Mouse (Mus musculus): ENCODE results near the gene 4930523C07Rik.

Gene 4930523C07Rik

DNA sequence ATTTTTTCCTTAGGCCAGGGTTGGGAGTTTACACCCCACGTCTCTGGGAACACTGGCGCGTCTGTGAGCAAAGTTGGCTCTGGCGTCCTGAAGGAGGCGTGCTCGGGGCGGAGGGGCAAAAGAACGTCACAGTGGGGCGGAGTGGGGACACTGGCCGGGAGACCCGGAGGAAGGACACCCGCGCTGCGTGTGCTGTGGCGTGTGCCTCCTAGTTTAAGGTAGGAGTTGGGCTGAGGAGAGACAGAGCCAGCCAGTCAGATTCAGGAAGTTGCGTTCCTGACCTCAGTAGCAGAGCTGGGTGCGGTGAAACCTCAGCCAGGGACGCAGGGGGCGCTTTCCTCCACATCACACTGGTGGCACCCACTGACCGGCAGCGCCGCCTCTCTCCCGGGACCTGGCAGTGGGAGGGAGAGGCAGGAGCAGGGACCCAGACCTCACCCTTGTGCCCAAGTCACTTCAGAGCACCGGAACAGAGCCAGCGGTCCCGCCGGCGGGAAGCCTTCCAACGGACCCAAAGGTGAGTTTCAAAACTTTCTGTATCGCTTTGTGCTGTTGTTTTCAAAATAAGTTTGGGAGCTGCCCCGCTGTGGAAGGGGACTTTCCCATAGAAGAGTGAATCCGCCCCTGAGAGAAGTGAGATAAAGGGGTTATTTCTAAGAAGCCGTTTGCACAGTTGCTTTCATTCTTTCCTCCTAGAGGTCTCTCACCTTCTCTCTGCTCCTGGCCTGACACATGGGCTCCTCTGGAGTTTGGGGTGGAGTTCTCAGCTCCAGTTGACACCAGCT, at the start of gene 4930523C07Rik:
4930523C07Rik (plus strand) TSS at position 146 of the 785 bp plus-strand sequence.
- in situ Hi-C loops (cut with MboI), result loop anchor here (5.0 kb wide), 1 partner anchor 47 kb away; no protein-coding TSS in a partner anchor

- in situ Hi-C loops (cut with MboI), result loop anchor here (5.0 kb wide), 1 partner anchor 50 kb away; no protein-coding TSS in a partner anchor
Observed at GRCm38 (mm10) chr1:159997329-159997728, 46.9 kb upstream of the 4930523C07Rik start.

DNA sequence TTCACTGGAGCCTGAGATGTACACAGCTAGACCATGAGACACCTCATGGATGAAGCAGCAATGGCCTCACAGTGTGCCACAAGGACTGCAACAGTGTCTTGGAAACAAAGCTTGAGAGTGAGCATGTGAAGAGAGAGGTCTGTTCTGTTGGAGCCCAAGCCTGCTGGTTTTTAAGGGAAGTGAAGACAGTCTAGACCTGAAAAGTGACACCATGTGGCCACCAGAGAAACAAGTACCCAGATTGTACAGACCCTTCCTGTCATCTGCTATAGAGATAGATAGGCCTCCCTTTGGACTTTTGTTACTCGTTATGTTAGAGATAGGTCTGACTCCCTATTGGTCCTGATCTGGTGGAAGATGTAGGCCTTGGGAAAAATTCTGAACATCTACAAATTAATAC, 45.8 kb upstream of the 4930523C07Rik start:
- in situ Hi-C loops (cut with MboI), result loop anchor here (5.0 kb wide), 1 partner anchor 49 kb away; no protein-coding TSS in a partner anchor

- in situ Hi-C loops (cut with MboI), result loop anchor here (5.0 kb wide), 1 partner anchor 48 kb away; no protein-coding TSS in a partner anchor
Observed at GRCm38 (mm10) chr1:159999232-159999631, 45.0 kb upstream of the 4930523C07Rik start.

- in situ Hi-C loops (cut with MboI), result no loop called here
Observed at GRCm38 (mm10) chr1:160005319-160005718, 38.9 kb upstream of the 4930523C07Rik start.

- in situ Hi-C loops (cut with MboI), result no loop called here
Observed at GRCm38 (mm10) chr1:160006919-160007588, 37.1 kb upstream of the 4930523C07Rik start.

DNA sequence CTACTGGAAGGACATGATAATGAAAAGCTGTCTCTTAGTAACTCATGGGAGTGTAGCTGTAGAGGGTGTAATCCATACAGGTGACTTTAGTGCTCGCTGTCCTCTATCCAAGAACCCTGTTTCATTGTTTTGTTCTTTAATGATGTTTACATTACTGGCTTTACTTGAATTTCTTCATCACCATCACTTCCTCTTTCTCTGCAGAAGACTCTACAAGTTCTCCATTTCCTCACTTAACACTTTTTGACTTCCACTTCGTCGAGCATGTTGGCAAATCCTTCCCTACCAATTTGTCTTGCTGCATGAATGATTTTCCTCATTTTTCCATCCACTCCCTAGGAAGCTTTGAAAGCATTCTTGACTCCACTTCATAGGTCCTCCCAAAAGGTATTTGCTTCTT, 31.1 kb upstream of the 4930523C07Rik start:
- in situ Hi-C loops (cut with MboI), result no loop called here

DNA sequence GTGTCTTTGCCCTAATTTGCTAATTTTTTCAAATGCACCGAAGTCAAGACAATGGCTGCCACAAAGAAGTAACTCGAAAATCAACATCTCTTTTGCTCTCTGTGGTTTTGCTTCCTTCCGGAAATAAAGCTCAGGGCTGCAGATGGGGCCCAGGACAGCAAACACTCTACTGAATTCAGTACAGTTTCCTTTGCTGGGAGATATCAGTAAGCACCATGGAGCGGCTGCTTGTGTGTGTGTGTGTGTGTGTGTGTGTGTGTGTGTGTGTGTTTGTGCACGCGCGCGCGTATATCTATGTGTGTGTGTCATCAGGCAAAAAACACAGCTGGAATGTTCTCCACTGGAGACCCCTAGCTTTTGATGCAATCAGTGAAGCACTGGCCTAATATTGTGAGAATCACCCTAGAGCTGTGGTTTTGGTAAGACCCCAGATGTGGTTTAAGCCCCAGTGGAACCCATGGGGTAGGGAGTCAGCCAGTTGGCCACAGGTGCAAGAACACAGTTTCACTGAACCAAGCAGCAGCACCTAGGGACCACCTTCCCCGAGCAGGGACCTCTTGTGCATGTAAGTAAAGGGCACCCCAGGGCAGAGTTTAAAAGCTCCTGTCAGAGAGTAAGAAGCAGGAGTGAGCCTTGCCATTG, 19.7 kb upstream of the 4930523C07Rik start:
- in situ Hi-C loops (cut with MboI), result no loop called here

- in situ Hi-C loops (cut with MboI), result no loop called here
Observed at GRCm38 (mm10) chr1:160025146-160025894, 18.9 kb upstream of the 4930523C07Rik start.

DNA sequence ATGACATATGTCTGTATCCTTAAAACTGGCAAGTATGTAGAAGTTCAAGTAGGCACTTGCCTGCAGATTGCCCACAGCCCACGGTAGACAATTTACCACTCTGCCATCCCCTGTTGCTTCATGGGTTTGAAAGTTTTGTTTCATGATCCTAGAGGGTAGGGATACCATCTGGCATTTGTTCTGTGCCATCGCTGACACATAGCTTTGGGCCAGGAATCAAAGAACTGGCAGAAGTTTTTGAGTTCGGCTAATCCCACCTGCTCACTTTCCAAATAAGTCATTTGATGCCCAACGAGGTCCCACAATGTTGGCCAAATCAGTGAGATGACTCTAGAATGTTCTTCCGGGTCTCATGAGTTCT, 18.3 kb upstream of the 4930523C07Rik start:
- in situ Hi-C loops (cut with MboI), result no loop called here

- in situ Hi-C loops (cut with MboI), result no loop called here
Observed at GRCm38 (mm10) chr1:160027939-160028338, 16.2 kb upstream of the 4930523C07Rik start.

DNA sequence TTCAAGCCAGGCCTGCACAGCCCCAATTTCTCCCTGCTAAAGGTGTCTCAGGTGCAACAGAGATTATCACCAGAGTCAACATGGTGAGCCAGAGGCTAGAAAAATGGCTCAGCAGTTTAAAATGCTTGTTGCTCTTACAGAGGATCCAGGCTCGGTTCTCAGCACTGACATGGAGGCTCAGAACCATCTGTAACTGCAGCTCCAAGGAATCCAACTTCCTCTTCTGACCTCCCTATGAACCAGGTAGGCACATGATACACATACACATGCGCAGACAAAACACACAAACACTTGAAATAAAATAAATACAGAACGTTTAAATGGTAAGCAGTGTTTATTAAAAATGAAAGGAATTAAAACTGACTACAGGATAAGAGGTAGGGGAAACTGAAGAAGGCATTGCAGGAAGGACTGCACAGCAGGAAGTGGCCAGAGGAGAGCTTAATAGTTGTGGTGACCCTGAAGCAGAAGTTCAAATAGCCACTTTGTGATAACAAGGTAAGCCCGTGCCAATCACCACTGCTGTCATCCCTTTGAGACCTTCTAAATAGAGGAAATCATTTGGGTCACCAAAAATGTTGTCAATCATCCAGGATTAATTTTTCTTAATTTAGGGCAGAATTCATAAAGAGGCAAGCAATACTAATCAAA, 10.1 kb upstream of the 4930523C07Rik start:
- in situ Hi-C loops (cut with MboI), result no loop called here

- in situ Hi-C loops (cut with MboI), result no loop called here
Observed at GRCm38 (mm10) chr1:160035561-160035960, 8.6 kb upstream of the 4930523C07Rik start.

- in situ Hi-C loops (cut with MboI), result no loop called here
Observed at GRCm38 (mm10) chr1:160036996-160037521, 7.1 kb upstream of the 4930523C07Rik start.

GRCm38 (mm10) chr1:160039951-160040645, 4.1 kb upstream of the 4930523C07Rik start:
- in situ Hi-C loops (cut with MboI), result no loop called here

DNA sequence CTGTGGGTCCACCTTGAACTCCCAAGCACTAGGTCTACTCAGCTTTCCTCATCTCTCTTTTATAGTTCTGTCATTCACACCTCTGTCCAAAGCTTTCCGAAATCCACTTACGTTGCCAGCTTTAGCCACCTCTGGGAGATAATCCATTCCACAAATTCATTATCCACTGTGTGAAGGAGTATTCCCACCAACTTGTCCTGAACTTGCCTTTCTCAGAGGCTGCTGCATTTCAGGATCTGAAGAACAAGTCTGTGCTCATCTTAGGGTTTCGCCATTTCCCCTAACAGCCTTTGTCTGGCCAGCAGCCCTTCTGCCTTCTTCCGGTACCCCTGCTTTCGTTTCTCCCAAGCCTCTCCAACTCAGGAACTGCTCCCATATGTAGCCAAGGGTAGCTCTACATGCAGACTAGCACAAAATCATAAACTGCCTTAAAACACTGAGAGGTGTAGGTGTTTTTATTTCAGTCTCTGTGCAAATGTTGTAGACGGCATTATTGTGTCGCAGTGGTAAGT, 2.9 kb upstream of the 4930523C07Rik start:
- in situ Hi-C loops (cut with MboI), result no loop called here

GRCm38 (mm10) chr1:160042351-160042750, 1.8 kb upstream of the 4930523C07Rik start:
- in situ Hi-C loops (cut with MboI), result no loop called here

DNA sequence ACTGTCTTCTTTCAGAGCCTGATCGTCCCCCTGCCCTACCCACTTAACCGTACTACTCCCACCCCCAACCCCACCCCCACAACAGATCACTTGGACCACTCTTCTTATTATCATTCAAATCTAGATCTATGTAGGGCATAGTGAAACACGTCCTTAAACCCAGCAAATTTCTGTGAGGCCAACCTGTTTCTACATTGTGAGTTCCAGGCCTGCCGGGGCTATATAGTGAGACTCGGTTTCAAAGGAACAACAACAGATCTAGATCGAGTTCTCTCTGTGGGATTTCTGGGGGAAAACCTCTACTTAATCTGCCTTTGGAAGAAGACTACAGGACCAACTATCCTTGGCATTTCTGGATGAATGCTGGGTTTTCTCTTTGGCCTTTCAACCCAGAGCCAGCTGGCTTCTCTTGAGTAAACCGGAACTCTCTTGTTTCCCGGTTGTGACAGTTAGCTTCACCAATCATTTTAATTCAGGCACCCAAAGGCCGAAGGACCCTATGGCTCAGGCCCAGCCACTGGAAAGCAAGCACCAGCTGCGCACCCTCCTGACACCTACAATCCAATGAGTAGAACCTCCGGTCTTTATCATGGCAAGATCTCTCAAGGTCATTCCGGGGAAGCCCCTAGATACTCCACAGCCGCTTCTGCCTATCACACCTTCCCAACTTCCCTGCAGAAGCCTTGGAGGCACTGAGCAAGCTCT, 759 bp upstream of the 4930523C07Rik start:
- in situ Hi-C loops (cut with MboI), result no loop called here

- in situ Hi-C loops (cut with MboI), result loop anchor here (5.0 kb wide), 1 partner anchor 48 kb away; no protein-coding TSS in a partner anchor
Observed at GRCm38 (mm10) chr1:160045056-160045715, 1.0 kb downstream of the 4930523C07Rik start.

Measured in mature B cell (primary cell).